Mouse (Mus musculus) adrenal gland (tissue): ENCODE results near the gene Cep170.

Source experiments
- intact Hi-C: fragments of 180-260 bp; cut with DNase I; formaldehyde crosslinking; loops from one replicate; pipeline ENCODE4 v1.15.1; 2025

Cep170 gene

DNA sequence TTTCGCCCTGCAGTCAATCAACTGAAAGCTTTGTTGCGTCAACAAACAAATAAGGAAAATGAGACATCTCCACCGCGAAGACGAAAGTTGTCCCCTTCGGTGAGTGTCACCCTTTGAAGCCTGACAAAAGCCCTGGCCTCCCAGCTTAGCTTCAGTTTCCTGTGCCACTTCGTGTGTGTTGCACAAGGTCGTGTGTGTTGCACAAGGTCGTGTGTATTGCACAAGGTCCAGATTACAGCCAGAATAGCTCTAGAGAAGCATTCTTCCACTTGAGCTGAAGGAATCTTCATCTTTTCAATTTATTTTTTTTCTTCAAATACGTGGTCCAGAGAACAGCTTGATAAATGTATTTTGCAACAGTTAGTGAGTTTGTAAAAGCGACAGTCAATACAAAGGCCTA, 12.3 kb upstream of the Cep170 start:
- intact Hi-C loops = no loop called here

DNA sequence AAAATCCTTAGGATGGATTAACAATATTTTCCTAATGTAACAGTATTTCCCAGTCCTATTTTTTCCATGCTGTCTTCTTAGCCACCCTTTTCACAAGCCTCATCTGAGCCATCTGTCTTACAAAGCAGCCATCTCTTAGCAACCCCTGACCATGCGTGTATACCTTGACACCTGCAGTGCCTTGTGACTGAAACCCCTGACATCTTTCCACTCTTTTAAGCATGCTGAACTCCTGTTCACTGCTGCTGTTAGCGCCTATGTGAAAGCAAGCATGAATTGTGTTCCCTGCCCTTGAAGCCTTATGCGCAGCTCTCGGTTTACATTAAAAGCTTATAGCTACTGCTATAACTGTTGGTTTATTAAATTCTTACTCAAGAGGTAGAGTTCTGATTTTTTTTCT, 11.2 kb upstream of the Cep170 start:
- intact Hi-C loops = no loop called here

DNA sequence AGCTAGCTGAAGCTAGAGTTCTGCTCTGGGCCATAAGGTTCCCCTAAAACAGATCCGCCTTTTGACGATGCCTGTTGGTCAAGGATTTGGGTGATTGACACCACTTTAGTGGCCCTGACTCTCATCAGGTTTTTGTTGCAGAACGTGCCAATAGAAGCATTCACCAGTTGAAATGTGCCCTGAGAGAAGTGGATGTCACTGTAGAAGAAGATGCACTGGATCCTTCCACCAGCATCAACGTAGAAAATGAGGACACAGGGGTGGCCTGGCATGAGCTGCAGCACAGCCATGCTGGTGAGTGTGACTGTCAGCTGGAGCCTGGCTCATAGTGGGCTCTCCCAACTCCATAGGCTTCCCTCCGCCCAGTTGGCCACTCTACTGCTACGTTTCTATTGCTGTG, 10.7 kb upstream of the Cep170 start:
- intact Hi-C loops = no loop called here

DNA sequence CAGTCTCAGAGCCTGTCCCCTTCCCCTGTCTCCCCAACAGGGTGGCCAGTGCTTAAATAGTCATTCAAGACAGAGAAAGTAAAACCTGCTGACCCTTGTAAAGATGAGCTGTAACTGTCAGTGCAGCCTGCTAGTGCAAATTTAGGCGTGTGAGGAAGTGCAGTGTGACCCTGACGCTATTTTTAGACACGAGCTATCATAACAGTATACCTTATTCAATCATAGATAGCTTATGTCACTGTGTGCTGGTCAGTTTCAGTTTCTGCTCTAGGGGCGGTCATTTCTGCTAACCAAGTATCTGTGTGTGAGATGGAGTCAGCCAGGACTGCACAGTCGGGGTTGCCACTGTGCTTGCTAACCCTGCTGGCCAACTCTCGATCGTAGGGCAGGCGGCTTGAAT, 10.0 kb upstream of the Cep170 start:
- intact Hi-C loops = no loop called here

DNA sequence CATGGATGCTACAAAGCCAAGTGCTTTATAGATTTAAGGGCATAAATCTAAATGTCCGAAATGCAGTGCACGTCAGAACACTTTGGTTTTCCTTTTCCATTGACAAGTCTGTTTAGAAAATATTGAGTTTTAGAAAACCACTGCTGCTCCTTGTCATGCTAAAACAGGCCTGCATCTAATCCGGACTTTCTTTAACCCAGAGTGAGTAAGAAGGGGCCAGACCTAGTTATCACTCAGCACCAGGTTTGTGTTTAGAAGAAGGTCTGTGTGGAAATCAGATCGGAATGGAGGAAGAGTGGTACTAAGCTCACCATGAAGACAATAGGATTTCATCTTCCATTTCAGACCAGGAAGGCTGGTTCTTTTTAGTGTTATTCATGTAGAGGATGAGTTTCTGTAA, 9.1 kb upstream of the Cep170 start:
- intact Hi-C loops = no loop called here

DNA sequence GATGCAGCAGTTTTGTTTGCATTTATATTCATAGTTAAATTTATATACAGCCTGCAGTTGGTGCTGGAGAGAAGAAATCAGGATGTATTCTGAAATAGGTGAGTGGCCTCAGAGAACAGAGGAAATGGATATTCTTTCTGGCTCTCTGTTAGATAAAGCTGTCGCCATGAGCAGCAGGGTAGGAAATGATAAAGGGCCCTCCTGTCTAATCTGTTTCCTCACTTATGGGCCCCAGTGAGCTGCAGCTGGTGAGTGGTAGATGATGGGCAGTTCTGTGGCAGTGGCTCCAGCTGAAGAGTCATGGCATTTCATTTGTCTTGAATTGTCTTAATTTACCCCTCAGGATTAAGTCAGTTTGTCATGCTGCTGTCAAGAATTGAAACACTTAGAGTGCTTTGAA, 8.1 kb upstream of the Cep170 start:
- intact Hi-C loops = no loop called here

DNA sequence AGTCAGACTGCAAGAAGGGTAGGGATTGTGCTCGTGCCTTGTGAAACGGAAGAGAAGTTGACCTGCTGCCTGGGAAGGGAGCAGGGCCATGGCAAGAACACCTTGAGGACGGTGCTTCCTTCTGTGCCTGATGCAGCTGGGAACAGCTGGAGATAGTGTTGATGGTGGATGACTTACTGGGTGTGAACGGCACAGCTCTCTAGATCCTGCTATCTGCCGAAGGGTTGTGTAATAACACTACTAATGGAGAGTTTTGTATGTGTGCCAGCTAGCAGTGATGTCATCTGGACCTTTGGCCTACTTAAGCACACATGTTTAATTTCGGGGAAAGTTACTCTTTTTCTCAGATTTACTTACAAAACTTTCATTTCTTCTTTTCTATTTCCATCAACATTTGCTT, 4.9 kb upstream of the Cep170 start:
- intact Hi-C loops = no loop called here

DNA sequence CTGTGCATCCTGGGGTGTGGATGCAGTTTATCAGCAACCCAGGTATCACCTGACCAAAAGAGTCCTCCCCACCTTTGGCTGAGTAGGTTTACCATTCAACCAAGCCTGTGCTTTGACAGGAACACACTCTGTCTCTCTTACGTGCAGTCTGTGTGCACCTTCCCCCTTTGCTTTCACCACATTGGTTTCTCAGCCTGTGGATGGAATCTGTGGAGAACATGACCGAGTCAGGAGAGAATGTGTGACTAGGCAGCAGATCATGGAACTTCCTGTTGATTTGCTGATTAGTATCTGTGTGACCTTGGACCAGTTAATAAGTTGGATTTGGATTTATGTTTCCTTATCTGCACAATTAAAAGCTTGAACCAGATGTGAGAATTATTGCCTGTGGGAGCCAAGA, 4.3 kb upstream of the Cep170 start:
- intact Hi-C loops = no loop called here

DNA sequence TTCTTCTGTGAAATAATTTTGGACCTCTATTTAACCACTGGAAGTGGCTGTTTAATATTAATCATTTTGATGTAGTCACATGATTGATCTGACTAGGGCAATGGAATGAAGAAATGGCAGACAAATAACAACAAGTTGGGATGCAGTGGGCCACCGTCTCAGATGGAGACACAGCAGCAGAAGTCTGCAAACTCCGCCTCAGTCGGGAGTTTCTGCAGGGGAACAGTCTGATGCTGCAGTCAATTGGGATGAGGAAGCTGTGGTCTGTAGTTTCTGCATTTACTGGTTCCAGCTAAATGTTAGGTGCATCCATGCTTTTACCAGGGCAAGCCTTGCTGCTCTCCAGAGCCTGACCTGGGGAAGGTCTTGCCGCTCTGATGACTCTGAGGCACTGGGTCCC, 2.9 kb upstream of the Cep170 start:
- intact Hi-C loops = no loop called here

DNA sequence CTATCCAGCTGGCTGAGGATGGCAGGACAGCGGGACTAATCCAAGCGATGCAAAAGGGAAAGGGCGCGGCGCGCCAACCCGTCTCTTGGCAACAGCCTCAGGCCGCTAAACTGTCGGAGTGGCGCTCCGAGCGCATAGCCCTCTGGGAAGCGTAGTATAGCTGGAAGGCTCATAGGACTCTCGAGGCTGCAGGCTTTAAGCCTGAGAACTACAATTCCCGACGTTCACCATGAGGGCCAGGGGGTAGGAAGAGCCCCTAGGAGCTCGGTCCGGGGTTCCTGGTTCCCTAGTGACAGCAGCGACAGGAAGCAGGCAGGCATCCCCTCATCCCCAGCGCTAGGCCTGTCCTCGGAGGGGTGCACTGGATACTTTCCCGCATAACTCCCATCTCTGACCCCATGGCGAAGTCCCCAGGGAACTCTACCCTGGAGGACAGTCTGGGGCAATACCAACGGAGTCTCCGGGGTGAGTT, 760 bp upstream of the Cep170 start, which contains the start of gene Sdccag8:
Gene Sdccag8 (plus strand): TSS at position 70 of the 472 bp plus-strand sequence.
- intact Hi-C loops = no loop called here

DNA sequence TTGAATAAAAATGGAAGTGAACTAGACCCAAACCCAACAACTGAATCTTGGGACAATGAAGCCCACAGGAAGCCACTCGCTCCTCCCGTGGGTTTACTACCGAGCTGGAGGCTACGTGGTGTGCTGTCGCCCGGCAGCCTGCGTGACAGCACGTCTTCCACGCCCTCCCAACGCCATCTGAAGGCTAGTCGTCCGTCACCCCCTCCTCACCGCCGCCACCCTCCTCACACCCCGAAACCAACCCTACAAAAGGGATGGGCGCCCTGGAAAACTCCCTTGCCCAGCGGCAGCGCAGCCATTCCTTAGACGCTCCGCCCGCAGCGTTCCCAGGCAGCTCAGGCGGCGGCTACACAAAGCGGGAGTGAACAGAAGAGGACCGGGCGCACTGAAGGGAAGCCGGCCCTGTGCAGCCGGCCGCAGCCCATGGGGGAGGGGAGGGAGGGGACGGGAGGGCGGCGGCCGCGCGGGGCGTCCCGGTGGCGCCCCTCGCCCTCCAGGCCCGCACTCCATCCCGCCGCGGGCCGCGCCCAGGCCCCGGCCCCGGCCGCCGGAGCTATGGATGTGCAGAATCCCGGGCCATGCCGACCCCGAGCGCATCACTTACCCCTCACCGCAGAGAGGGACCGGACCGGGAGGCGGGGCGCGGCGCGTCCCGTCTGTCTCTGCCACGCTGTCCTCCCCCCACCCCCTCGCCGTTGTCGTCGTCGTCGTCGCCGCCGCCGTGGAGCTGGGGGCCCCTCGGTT, 403 bp downstream of the Cep170 start:
- intact Hi-C loops = no loop called here

DNA sequence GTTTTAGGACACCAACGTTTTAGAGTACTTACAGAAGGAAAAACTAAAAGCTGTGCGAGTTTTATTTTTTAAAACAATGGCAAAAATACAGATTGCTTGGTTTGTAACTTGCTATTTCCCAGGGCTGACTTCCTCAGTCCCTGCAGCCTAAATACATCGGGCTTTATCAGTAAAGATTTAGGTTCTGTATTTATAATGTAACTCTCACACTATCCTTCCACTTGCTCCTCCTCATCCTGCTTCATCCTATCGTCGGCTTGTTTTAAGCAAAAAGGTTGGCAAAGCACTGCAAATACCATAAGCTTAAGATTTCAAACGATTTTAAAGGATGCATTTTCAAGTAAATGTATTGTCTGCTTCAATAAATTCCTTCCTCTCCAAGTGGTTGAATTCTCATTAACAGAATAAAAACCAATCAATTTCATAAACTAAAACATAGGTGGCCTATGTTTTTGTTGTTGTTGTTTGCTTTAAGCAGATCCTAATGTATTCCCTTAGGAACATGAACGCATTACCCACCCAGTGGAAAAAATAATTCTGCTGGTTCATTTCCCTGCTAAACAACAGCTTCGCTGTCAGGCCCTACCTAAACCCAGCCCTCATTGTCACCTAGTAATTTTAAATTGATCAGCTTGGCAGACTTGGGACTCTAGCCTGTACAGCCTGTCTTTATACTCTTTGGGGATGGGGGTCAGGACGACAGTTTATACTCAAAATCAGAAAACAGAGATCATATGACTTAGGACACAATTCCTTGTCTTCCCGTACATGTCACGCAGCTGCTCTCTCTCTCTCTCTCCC, 1.2 kb downstream of the Cep170 start:
- intact Hi-C loops = no loop called here

DNA sequence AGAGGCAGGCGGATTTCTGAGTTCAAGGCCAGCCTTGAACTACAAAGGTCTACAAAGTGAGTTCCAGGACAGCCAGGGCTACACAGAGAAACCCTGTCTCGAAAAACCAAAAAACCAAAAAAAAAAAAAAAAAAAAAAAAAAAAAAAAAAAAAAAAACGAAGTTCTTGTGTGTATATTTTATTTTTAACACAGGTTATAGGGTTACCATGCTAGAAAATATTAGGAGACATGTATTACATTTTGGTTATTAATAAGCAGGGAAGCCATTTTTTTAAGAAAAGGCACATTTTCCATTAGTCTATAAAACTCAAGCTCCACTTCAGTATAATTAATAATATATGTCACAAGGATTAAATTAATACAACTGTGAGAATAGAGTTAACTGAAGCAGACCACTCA, 2.0 kb downstream of the Cep170 start:
- intact Hi-C loops = no loop called here

DNA sequence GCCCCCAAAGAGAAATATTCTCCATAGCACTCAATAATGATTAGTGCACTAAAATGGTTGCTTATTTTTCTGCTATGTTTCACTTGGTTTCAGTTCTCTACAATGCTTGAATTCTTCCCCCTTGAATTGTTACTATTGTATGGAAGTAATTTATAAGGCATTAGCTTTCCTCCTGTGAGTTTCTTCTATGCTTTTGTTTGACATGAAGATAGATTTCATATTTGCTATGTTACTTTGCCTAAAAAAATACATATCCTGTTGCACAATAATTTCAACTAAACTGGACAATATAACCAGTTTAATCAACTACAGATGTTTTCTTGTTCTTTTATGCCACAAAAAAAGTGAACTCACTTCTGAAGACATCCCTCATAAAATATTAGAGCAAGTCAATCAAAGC, 3.7 kb downstream of the Cep170 start:
- intact Hi-C loops = no loop called here

DNA sequence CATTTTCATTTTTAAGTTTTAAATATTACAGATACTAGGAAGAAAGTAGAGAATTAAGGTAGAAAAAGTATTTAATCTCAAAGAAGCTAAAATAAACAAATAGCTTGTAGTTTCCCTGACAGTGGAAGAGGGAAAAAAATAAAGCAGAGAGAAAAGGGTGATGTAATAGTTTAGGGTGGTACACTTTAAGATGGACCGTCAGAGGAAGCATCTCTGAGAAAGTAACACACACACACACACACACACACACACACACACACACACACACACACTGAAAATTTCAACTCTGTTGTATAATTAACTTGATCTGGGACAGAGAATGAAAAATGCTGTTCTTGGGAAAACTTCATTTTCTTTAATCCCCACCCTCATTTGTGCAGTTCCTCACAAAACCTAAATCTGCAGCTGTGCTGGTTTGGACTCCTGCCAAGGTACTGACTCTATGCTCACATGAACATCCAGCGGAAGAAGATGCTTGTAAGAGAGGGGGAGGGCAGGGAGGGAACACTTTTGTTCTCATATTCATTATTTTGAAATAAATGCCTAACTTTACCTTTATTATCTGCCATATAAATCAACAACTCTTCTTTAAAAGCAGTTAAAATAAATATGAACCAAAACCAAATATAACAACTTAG, 13.0 kb downstream of the Cep170 start:
- intact Hi-C loops = no loop called here

DNA sequence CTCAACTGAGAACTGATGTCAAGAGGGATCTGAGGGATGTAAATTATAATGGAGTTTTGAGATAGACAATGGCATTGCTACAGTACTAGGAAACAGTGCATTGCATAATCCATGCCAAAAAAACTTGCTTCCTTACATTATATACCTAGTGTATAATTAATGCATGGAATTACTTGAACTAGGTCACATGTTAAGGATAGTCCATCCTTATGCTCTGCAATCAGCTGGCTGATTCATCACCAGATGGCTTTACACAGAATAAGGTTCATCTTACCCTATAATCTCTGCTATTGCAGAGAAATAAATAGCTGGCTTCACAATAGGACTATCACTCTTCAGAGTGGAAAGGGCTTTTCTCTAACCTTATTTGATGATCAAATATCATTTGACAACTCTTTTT, 15.2 kb downstream of the Cep170 start:
- intact Hi-C loops = no loop called here

DNA sequence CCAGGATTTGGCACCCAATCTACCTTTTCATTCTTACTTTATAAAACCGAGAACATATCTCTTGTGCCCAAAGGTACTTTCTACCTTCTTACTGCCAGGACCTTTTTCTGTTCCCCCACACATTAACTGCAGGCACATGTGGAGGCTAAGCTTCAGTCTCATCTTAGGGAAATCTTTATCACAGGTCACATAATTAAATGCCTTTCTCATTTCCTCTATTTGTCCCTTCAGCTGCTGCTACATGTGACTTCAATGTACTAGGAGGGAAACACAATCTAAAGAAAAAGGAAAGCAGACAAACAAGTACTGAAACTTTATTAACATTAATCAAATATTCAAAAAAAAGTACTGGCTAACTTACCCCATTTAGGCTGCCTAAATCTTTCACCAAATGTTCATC, 21.7 kb downstream of the Cep170 start:
- intact Hi-C loops = no loop called here

DNA sequence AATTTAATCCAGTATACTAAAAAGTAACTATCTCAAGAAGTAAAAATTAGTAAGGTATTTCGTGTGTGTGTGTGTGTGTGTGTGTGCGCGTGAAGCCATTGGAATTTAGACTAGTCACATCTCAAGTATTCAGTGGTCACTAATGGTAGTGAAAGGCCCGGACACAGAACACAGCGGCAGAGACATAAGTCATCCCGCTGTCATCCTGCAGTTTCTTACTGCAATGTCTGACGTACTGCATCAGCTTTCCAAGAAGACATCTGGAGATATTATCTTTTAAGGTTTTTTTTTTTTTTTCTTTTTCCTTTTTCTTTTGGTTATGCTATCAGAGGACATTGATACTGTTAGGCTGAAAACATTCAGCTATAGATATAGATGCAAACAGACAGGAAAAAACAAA, 24.5 kb downstream of the Cep170 start:
- intact Hi-C loops = no loop called here

DNA sequence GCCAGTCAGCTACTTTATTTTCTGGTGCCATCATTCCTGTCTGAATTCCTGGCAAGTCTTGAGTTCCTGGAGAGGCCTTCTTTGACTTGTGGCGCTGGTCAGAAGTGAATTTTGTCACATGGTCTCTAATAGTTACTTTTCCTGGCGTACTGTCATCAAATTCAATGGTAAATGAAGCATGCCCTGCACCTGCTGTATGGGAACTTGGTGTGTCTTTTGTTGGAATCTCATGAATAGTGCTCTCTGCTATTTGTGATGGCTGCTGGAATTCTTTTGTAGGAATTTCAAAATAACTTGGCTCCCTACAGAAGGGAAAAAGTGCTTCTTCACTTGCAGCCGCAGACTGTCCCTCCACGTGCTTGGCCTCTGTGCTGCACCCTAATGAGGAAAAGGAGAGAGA, 39.3 kb downstream of the Cep170 start:
- intact Hi-C loops = loop anchor here (5.0 kb wide), 1 partner anchor 88 kb away; no protein-coding TSS in a partner anchor

DNA sequence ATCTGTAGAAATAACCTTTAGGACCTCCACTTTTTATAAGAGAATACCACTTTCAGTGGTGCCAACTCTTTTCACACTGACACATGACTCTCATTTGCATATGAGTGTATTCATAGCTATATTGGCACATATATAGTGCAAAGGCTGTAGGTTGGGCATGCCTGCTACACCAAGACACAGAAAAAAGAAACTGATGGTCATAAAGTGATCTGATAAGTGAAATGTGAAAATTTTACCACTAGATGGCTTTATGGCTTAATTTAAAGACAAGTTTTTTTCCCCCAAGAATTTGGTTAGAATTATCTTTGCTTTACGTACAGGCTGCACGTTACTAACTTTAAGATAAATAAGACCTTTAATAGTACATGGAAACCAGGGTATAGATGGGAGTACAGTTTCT, 51.6 kb downstream of the Cep170 start:
- intact Hi-C loops = no loop called here

DNA sequence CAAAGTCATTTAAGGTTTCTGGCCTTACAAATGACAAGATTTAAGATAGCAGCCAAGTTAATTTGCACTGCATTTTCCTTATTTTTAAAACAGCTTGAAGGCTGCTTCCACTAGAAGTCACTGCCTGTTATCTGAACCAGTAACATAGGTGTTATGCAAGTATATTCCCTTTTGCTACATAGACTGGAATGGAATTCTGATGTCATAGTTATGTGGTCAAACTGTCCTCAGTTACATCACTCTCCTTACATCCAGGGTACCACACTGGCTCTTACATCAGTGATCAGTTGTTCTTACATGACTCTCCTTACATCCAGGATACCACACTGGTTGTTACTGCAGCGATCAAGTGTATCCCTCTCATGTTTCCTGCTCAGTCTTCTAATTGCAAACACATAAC, 53.2 kb downstream of the Cep170 start:
- intact Hi-C loops = no loop called here

DNA sequence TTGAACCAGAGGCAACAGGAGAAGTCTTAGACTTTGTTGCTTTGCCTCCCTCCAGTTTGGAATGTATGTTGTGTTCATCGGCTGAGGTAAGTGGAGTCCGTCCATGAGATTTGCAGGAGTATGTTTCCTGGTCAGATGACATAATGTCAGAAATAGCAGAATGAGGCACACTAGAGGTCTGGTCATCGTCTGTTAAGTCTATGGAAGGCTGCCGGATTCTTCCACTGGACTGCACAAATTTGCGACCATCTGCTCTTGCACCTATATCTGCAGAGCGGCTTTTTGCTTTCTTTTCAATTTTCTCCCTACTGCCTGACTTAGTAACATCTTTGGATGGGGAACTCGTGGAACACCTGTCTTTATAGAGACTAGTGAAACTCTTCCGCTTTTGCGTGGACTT, 58.3 kb downstream of the Cep170 start:
- intact Hi-C loops = no loop called here
